ENCODE assay signal across 9 mouse cellular contexts in the genomic region with DNA sequence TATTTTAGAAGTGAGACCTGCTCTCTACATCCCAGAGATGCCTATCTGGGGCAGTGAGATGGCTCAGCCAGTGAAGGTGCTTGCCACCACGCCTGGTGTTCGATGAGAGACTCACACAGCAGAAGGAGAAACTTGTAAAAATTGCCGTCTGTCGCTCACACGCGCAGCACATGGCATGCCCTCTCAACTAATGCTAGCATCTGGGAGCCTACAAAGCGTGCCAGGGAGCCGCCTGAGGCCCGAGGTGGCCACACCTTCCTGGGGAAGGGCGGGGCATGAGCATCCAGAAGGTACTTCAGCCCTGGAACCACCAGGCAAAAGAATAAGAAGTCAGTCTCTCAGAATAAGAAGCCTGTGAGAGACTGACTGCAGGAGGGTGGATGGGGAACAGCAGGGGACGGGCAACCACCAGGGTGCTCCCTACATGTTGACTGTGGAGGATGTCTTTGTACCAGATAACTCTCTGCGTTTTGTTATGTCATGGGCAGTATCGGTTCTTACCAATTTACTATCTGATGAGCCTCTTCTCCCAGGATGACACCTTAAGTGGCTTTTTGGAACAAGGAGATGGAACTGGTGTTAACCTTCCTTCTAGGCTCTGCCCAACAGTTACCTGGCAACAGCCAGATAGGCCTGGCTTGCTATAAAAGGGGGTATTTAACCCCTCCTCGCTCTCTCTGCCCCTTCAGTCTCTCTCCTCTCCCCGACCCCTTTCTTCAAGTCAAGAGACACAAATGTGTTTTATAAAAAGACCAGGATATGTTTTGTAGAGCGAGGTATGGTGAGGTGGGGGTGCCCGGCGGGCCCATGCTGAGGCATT. TPM values are rescaled to one million over a fixed set of nuclear protein-coding genes. Genes with fewer than 3 reads are reported as not detected.
DNase-seq lines count a peak whose midpoint lies in the region; ATAC-seq and TF ChIP-seq lines count a peak whose summit lies in the region.
"Had no signal": no experiment of that assay in that cellular context is flagged by ENCODE, and none has a peak within 500 bp of the region (broad histone marks: within the 10 kb centered on the region; RNA-seq: fewer than 3 reads in every experiment).

No protein-coding gene starts in this region.

- no peak overlapping the region for H3K9ac ChIP-seq in forebrain, embryonic 15.5 days (replicated peaks)
- 0 out of 2 replicates have a peak overlapping the region, but pooled peaks have one; percentile 22 for H3K9ac ChIP-seq in liver, embryonic 13.5 days

- no peak for TF ChIP-seq CTCF in testis, adult 2 months (IDR thresholded peaks at IDR 0.05; ENCODE audit: control insufficient read depth, insufficient read depth, insufficient replicate concordance, low read depth, low read length)

- DNase-seq in testis, postnatal 14 days (ENCODE audit: low spot score), result no peak
- DNase-seq in liver, embryonic 13.5 days, result no peak
- DNase-seq in adrenal gland, postnatal 25 days, result no peak
- DNase-seq in lung, adult 18-20 months, result no peak
- DNase-seq in frontal cortex, postnatal 25 days (ENCODE audit: low spot score in 2 of 2), result no peak
- DNase-seq in gastrocnemius, adult 18-20 months (ENCODE audit: low spot score), result no peak

- H3K4me2 ChIP-seq in forebrain, embryonic 15.5 days (replicated peaks), result peak overlapping the region; percentile 34
- peak overlapping the region; percentile 38 for H3K4me2 ChIP-seq in liver, embryonic 13.5 days

- H3K4me3 ChIP-seq in testis, adult 2 months (ENCODE audit: control insufficient read depth, low read depth, low read length), result peak overlapping the region; percentile 11
- H3K4me3 ChIP-seq in forebrain, embryonic 15.5 days, result no peak overlapping the region
- H3K4me3 ChIP-seq in liver, embryonic 13.5 days (replicated peaks), result no peak overlapping the region

- H3K36me3 ChIP-seq in testis, adult 2 months (ENCODE audit: control insufficient read depth, insufficient read depth, low read length), result no peaks in the 10 kb centered on the region
- H3K36me3 ChIP-seq in forebrain, embryonic 15.5 days, result no peaks in the 10 kb centered on the region
- H3K36me3 ChIP-seq in liver, embryonic 13.5 days, result no peaks in the 10 kb centered on the region

- no peaks in the 10 kb centered on the region for H3K9me3 ChIP-seq in forebrain, embryonic 15.5 days
- H3K9me3 ChIP-seq in liver, embryonic 13.5 days (replicated peaks), result no peaks in the 10 kb centered on the region

- H3K27me3 ChIP-seq in testis, adult 2 months (ENCODE audit: control insufficient read depth, insufficient read depth, low read length), result no peaks in the 10 kb centered on the region
- no peaks in the 10 kb centered on the region for H3K27me3 ChIP-seq in forebrain, embryonic 15.5 days
- no peaks in the 10 kb centered on the region for H3K27me3 ChIP-seq in liver, embryonic 13.5 days

- H3K27ac ChIP-seq in testis, adult 2 months (ENCODE audit: control insufficient read depth, insufficient read depth, low read depth, low read length), result no peak overlapping the region; the same call in none of the 2 replicates
- H3K27ac ChIP-seq in forebrain, embryonic 15.5 days (replicated peaks), result peak overlapping the region; percentile 77
- H3K27ac ChIP-seq in liver, embryonic 13.5 days, result peak overlapping the region; percentile 49

- peaks cover 14% of the 10 kb centered on the region for H3K4me1 ChIP-seq in testis, adult 2 months (ENCODE audit: control insufficient read depth, insufficient read depth, low read length)
- peaks cover 38% of the 10 kb centered on the region for H3K4me1 ChIP-seq in forebrain, embryonic 15.5 days
- peaks cover 49% of the 10 kb centered on the region for H3K4me1 ChIP-seq in liver, embryonic 13.5 days (replicated peaks)

- TF ChIP-seq POLR2A in testis, adult 2 months (IDR thresholded peaks at IDR 0.05; ENCODE audit: control insufficient read depth, low read depth, low read length), result peak; percentile 28; the same call in 1 of the 2 replicates

- WGBS in forebrain, embryonic 15.5 days, result 13% methylated on average over 18 of the region's 18 CpGs
- 32% methylated on average over 18 of the region's 18 CpGs for WGBS in liver, embryonic 13.5 days (ENCODE audit: insufficient replicate concordance)

- ATAC-seq in forebrain, embryonic 15.5 days (replicated peaks), result peak; percentile 64
- ATAC-seq in liver, embryonic 13.5 days (ENCODE audit: low read depth), result peak; percentile 35

RNA-seq across cellular contexts. Expression of a gene that starts 9.8 kb away (rescaled TPM):
- 7.8 and 13.8 TPM in 2 replicates for polyA plus RNA-seq in testis, adult 2 months (2012; rRNA removed)
- polyA plus RNA-seq in forebrain, embryonic 15.5 days (2015; fragmentation: Nextera tagmentation; extraction: Ambion mirVana), result 31.0 and 34.6 TPM in 2 replicates
- 8.3 and 8.6 TPM in 2 replicates for polyA plus RNA-seq in liver, embryonic 13.5 days (2015; fragmentation: Nextera tagmentation; extraction: Ambion mirVana)
- total RNA-seq in adrenal gland, postnatal 25 days (2021), result 29.9 and 37.3 TPM in 2 replicates
- total RNA-seq in gastrocnemius, adult 18-20 months (2021), result 10 to 100 TPM; 30.1 to 31.5 TPM

RNA-seq across cellular contexts. Expression of a gene that starts 18.1 kb away (rescaled TPM):
- polyA plus RNA-seq in testis, adult 2 months (2012; rRNA removed), result 64.9 and 69.4 TPM in 2 replicates
- not detected in 2 replicates for polyA plus RNA-seq in forebrain, embryonic 15.5 days (2015; fragmentation: Nextera tagmentation; extraction: Ambion mirVana)
- not detected in 2 replicates for polyA plus RNA-seq in liver, embryonic 13.5 days (2015; fragmentation: Nextera tagmentation; extraction: Ambion mirVana)
- total RNA-seq in adrenal gland, postnatal 25 days (2021), result not detected in 2 replicates
- not detected for total RNA-seq in gastrocnemius, adult 18-20 months (2021)
- total RNA-seq: left cerebral cortex, adult 8-10 months had no signal

RNA-seq across cellular contexts. Expression of a gene that starts 35.1 kb away (rescaled TPM):
- 22.8 and 26.7 TPM in 2 replicates for polyA plus RNA-seq in testis, adult 2 months (2012; rRNA removed)
- 2.0 and 2.3 TPM in 2 replicates for polyA plus RNA-seq in forebrain, embryonic 15.5 days (2015; fragmentation: Nextera tagmentation; extraction: Ambion mirVana)
- 5.5 and 5.7 TPM in 2 replicates for polyA plus RNA-seq in liver, embryonic 13.5 days (2015; fragmentation: Nextera tagmentation; extraction: Ambion mirVana)
- total RNA-seq in adrenal gland, postnatal 25 days (2021), result 11.4 and 14.1 TPM in 2 replicates
- total RNA-seq in gastrocnemius, adult 18-20 months (2021), result 1 to 10 TPM; 1.5 to 2.4 TPM

RNA-seq across cellular contexts. Expression of a gene that starts 48.2 kb away (rescaled TPM):
- polyA plus RNA-seq in testis, adult 2 months (2012; rRNA removed), result 10.2 and 12.3 TPM in 2 replicates
- polyA plus RNA-seq in forebrain, embryonic 15.5 days (2015; fragmentation: Nextera tagmentation; extraction: Ambion mirVana), result 45.8 TPM in 2 replicates
- 1.1 TPM in 2 replicates for polyA plus RNA-seq in liver, embryonic 13.5 days (2015; fragmentation: Nextera tagmentation; extraction: Ambion mirVana)
- total RNA-seq in adrenal gland, postnatal 25 days (2021), result 5.9 and 8.9 TPM in 2 replicates
- total RNA-seq in gastrocnemius, adult 18-20 months (2021), result 10 to 100 TPM in 1 of 2 experiments, 1 to 10 TPM in 1; 6.1 to 23.4 TPM

Comparison
In these comparisons a context has a peak if more than half of its experiments do, and no peak if none do; other contexts are left out.
1. RNA of a gene that starts 18.1 kb away (polyA plus RNA-seq): 64.9 to 69.4 TPM in testis, adult 2 months; not detected in forebrain, embryonic 15.5 days and not detected in liver, embryonic 13.5 days; every median in the first group is over 10 times any median in the second.